Mouse (Mus musculus): ENCODE data around the gene Fam71e1. TPM values are rescaled to one million over a fixed set of nuclear protein-coding genes. Genes with fewer than 3 reads are reported as not detected.

The Fam71e1 gene
- 19.1 and 24.1 TPM in 2 replicates for polyA plus RNA-seq (2012; rRNA removed)

DNA sequence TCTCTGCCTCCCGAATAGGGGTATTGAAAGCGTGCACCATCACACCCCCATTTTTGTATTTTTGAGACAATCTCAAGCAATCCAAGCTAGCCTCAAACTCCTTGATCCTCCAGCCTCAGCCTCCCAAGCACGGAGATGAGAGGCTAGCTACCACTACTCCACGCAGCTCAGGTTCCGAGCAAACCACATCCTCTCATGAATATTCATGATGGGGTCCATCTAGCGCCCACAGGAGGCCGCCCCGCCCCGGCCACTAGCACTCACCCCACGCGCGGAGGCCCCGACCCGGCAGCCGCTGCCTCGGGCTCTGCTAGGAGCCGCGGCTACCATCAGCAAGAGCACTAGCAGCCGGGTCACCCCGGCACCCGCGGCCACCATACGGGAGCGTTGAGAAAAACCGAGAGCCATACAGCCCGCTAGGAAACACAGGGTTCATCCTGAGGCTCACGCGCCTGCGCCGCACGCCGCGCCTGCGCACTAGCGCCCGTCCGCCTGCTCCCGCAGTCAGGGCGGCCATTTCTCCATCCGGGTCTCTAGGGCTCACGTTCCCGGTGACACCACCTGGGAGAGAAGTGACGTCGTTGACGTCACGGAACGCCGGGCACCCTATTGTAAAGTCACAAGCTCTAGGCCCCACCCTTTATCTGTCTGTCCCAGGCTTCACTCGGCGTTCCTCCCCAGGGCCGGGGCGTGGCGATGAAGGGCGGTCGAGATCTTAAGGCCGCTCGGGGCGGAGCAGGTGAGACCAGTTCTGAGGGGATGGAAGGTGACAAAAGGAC is at the start of gene Fam71e1, which contains the start of gene Emc10:
TSS of gene Fam71e1 (plus strand) at position 590 of the 779 bp plus-strand sequence.
TSS of gene Emc10 (minus strand) at position 538 of the 779 bp plus-strand sequence.

DNA sequence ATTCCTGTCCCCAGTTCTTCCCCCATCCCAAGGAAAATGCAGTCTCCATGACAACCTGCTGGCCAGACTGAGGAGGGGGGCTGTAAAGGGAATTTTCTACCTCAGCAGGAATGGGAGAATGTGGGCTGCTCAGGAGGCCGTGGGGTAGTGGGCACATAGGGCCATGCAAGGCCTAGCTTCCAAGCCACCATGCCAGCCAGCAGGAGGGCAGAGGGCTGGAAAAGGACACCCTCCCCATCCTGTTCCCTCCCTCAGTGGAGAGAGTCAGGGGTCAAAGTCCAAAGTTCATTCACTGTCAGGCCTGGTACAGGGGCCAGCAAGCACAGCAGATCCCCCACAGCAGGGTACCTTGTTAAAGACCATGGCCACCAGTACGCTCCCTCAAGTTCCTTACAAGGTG is 31.3 kb upstream of the Fam71e1 start, which contains the start of gene Aspdh:
TSS of gene Aspdh (plus strand) at position 281 of the 400 bp plus-strand sequence.

DNA sequence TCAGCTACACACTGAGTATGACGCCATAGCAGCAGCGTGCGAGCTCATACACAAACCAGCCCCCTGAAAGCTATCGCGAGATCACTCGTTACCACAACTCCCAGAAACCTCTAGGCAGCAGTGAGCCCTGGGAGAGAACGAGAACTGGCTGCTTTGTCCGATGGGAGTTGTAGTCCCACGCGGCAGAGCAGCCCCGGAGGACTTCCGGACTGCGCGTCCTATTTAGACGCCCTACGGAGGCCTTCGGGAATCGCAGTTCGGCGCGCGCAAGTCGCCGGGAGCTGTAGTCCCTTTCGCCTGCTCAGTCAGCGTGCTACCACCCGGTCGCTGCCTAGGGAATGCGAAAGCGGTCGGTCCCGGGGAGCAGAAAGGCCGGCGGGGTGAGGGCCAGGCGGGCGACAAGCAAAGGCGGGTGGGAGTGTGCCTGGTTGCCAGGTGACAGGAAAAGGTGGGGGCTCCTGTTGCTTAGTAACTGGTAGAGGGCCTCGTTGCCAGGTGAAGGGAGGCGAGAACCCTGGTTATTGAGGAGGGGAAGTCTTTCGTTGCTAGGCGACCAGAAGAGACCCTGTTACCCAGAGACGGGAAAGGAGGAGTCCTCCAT is 28.5 kb upstream of the Fam71e1 start, which contains the start of gene Josd2:
TSS of gene Josd2 (plus strand) at position 170 of the 601 bp plus-strand sequence.

DNA sequence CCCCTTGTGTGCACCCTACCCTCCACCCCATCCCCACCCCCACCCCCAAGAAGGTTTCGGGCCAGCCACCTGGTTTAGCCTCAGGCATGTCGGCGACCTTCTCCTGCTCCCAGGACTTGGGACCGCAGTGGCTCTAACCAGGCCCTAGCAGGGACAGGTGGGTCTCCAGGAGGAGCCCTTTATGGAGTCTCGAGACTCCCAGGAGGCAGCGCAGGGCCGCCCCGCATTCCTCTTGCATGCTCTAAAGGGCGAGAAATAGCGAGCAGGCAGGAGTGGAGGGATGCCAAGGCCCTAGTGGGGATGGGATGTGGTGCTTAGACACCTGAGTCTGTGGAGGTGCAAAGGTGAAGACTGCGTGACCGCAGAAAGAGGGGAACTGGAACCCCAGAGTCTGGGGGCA is 28.1 kb downstream of the Fam71e1 start, which contains the start of gene Mybpc2:
TSS of gene Mybpc2 (minus strand) at position 155 of the 400 bp plus-strand sequence.

DNA sequence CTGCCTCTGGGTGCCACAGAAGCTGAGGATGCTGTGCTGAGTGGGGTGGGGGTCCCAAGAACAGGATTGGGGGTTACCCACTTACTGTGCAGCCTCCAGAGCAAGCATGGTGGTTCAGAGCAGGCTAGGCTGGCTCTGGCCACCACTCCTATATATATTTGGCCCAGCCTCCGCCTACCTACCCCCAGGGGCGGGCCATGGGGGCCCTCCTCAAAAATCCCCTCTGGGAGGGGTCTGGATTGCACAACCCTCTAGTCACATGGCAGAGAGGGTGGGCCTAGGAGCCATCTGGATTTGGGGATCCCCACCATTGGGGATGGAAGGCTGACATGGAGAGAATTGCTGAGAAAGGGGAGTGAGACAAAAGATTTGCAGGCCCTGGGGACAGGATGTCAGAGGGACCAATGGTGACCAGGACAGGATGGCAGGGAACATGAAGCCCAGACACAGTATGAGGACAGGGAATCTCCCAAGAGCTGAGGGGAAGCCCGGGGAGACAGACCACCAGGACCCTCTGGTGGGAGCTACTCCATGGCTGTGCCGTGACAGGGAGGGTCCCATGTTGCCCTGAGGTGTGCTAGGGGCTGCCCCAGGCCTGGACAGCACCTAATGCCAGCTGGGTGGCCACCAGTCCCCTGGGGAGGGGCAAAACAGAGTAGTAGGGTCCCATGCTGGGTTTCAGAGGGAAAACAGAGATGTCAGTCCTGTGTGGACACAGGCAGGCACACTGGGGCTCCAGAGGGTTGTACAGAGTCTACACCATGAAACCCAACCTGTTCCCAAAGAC is 35.8 kb downstream of the Fam71e1 start, which contains the start of gene Spib:
TSS of gene Spib (minus strand) at position 126 of the 787 bp plus-strand sequence.

DNA sequence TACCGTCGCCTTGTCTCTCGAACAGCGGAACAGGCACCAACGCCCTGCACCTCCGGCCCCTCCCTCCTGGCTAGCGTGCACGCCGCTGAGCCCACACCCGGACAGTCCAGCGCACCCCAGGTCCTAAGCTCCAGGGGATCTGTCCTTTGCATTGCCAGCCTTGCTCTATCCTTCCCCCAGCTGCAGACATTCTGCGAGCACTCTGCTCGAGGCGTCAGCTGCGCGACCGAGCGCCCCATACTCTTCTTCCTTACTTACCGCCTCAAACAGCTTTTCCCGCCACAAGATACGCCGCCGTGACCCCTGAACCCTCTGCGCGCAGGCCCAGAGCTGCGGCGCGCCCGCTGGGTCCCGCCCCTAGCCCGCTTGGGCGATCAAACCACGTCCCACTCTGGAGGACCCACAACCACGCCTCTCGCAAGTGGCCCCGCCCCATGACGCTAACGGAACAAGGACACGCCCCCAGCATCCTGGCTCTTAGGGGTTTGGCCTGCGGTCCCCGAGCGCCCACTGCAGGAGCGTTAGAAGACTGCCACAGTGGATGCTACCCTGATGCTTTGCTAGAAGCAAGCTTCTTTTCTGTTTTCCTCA is 52.2 kb downstream of the Fam71e1 start, which contains the start of gene Pold1:
TSS of gene Pold1 (minus strand) at position 353 of the 591 bp plus-strand sequence.

Other genes starting within 250 kb of the Fam71e1 start
- 1.7 and 1.9 TPM in 2 replicates for gene 1700028J19Rik, start 249.9 kb upstream of the Fam71e1 start, polyA plus RNA-seq (2012; rRNA removed)
- 302 and 308 TPM in 2 replicates for gene 2410002F23Rik, start 249.9 kb upstream of the Fam71e1 start, polyA plus RNA-seq (2012; rRNA removed)
- 0.14 and 0.29 TPM in 2 replicates for gene Acp4, start 239.2 kb upstream of the Fam71e1 start, polyA plus RNA-seq (2012; rRNA removed)
- not detected in 2 replicates for gene Gm15517, start 235.1 kb upstream of the Fam71e1 start, polyA plus RNA-seq (2012; rRNA removed)
- 17.9 and 24.7 TPM in 2 replicates for gene Clec11a, start 189.7 kb upstream of the Fam71e1 start, polyA plus RNA-seq (2012; rRNA removed)
- gene Shank1, start 186.3 kb upstream of the Fam71e1 start, polyA plus RNA-seq (2012; rRNA removed), result 1.6 and 1.7 TPM in 2 replicates
- gene Syt3, start 112.5 kb upstream of the Fam71e1 start, polyA plus RNA-seq (2012; rRNA removed), result 5.9 and 6.5 TPM in 2 replicates
- gene 1700008O03Rik, start 110.8 kb upstream of the Fam71e1 start, polyA plus RNA-seq (2012; rRNA removed), result 2.6 and 2.8 TPM in 2 replicates
- 12.9 and 15.2 TPM in 2 replicates for gene Lrrc4b, start 67.6 kb upstream of the Fam71e1 start, polyA plus RNA-seq (2012; rRNA removed)
- 0.46 and 2.6 TPM in 2 replicates for gene Aspdh, start 31.2 kb upstream of the Fam71e1 start, polyA plus RNA-seq (2012; rRNA removed)
- gene Josd2, start 28.6 kb upstream of the Fam71e1 start, polyA plus RNA-seq (2012; rRNA removed), result 224 and 234 TPM in 2 replicates
- 430 and 453 TPM in 2 replicates for gene Emc10, start 52 bp upstream of the Fam71e1 start, polyA plus RNA-seq (2012; rRNA removed)
- 1.3 and 1.4 TPM in 2 replicates for gene Mybpc2, start 28.1 kb downstream of the Fam71e1 start, polyA plus RNA-seq (2012; rRNA removed)
- gene Spib, start 35.5 kb downstream of the Fam71e1 start, polyA plus RNA-seq (2012; rRNA removed), result 0.78 and 1.3 TPM in 2 replicates
- gene Pold1, start 52.3 kb downstream of the Fam71e1 start, polyA plus RNA-seq (2012; rRNA removed), result 92.1 and 95.5 TPM in 2 replicates
- 236 and 251 TPM in 2 replicates for gene Nr1h2, start 57.4 kb downstream of the Fam71e1 start, polyA plus RNA-seq (2012; rRNA removed)
- 24.1 and 29.3 TPM in 2 replicates for gene Napsa, start 75.8 kb downstream of the Fam71e1 start, polyA plus RNA-seq (2012; rRNA removed)
- gene Kcnc3, start 94.1 kb downstream of the Fam71e1 start, polyA plus RNA-seq (2012; rRNA removed), result 2.9 and 3.1 TPM in 2 replicates
- gene Myh14, start 174.3 kb downstream of the Fam71e1 start, polyA plus RNA-seq (2012; rRNA removed), result 9.2 and 12.0 TPM in 2 replicates
- not detected in 2 replicates for gene Izumo2, start 212.2 kb downstream of the Fam71e1 start, polyA plus RNA-seq (2012; rRNA removed)

Measured in ovary, adult 2 months (tissue).